Mouse (Mus musculus): Measurements from ENCODE around the gene Dram1. TPM values are rescaled to one million over a fixed set of nuclear protein-coding genes. Genes with fewer than 3 reads are reported as not detected.

The Dram1 gene
- total RNA-seq, 2 experiments from 2014 or later, result 0.87 to 1.9 TPM

GRCm38 (mm10) chr10:88296991-88297390 lies 81.9 kb downstream of the Dram1 start:
- DNase-seq (ENCODE audit: low spot score in 2 of 2), result no peak

- no peak for DNase-seq (ENCODE audit: low spot score in 2 of 2)
Observed at GRCm38 (mm10) chr10:88295091-88295490, 83.8 kb downstream of the Dram1 start.

- no peak for DNase-seq (ENCODE audit: low spot score in 2 of 2)
Observed at GRCm38 (mm10) chr10:88288061-88288460, 90.8 kb downstream of the Dram1 start.

GRCm38 (mm10) chr10:88287261-88287660 lies 91.6 kb downstream of the Dram1 start:
- no peak for DNase-seq (ENCODE audit: low spot score in 2 of 2)

- no peak for DNase-seq (ENCODE audit: low spot score in 2 of 2)
Observed at GRCm38 (mm10) chr10:88284343-88284990, 94.4 kb downstream of the Dram1 start.

- no peak for DNase-seq (ENCODE audit: low spot score in 2 of 2)
Observed at GRCm38 (mm10) chr10:88281699-88282098, 97.2 kb downstream of the Dram1 start.

- no peak for DNase-seq (ENCODE audit: low spot score in 2 of 2)
Observed at GRCm38 (mm10) chr10:88274045-88274444, 104.8 kb downstream of the Dram1 start.

Other genes starting within 250 kb of the Dram1 start
- 1 to 10 TPM in 1 of 2 experiments, under 1 TPM in 1; 0.54 to 1.3 TPM for gene Parpbp, start 232.1 kb downstream of the Dram1 start, total RNA-seq (2021)
- gene Nup37, start 232.1 kb downstream of the Dram1 start, total RNA-seq (2021), result 1 to 10 TPM; 5.3 to 6.1 TPM
- gene Washc3, start 178.0 kb downstream of the Dram1 start, total RNA-seq (2021), result 10 to 100 TPM; 21.0 to 24.3 TPM
- 10 to 100 TPM; 65.9 to 69.2 TPM for gene Gnptab, start 52 bp upstream of the Dram1 start, total RNA-seq (2021)
- gene Sycp3, start 80.5 kb upstream of the Dram1 start, total RNA-seq (2021), result under 1 TPM in 1 of 2 experiments, not detected in 1; 0.37 TPM
- 10 to 100 TPM; 39.3 to 39.5 TPM for gene Chpt1, start 125.0 kb upstream of the Dram1 start, total RNA-seq (2021)
- gene Mybpc1, start 226.1 kb upstream of the Dram1 start, total RNA-seq (2021), result 1 to 10 TPM; 2.0 to 2.8 TPM